Mouse (Mus musculus) ES-Bruce4 (cell line): ENCODE data around the gene Ccdc110. TPM values are rescaled to one million over a fixed set of nuclear protein-coding genes. Genes with fewer than 3 reads are reported as not detected.
A peak's percentile ranks its signal among the peaks of the same experiment; 100 is the strongest.

Source experiments
- H3K27ac ChIP-seq: 2 replicates; pipeline ENCODE4 v1.5.1; 2012; ENCODE audit warnings: low read length, inconsistent platforms; ENCODE audit not compliant: insufficient read depth
- H3K27me3 ChIP-seq: 2 replicates; pipeline ENCODE4 v1.6.1; 2012; ENCODE audit warnings: mild to moderate bottlenecking, low read length, inconsistent platforms; ENCODE audit not compliant: control insufficient read depth, poor library complexity, insufficient read depth, severe bottlenecking
- H3K36me3 ChIP-seq: 2 replicates; pipeline ENCODE4 v1.6.1; 2012; ENCODE audit warnings: inconsistent platforms, mild to moderate bottlenecking, low read length, moderate library complexity; ENCODE audit not compliant: control insufficient read depth, poor library complexity, insufficient read depth, severe bottlenecking
- H3K4me1 ChIP-seq: one replicate; pipeline ENCODE4 v1.8.1; 2011; ENCODE audit warnings: low read length; ENCODE audit not compliant: control insufficient read depth, insufficient read depth
- H3K4me3 ChIP-seq: 2 replicates; pipeline ENCODE4 v1.5.1; 2011; ENCODE audit warnings: low read depth, mild to moderate bottlenecking, low read length
- H3K9ac ChIP-seq: 2 replicates; pipeline ENCODE4 v1.6.1; 2012; ENCODE audit warnings: low read depth, mild to moderate bottlenecking, inconsistent platforms; ENCODE audit not compliant: poor library complexity, severe bottlenecking
- H3K9me3 ChIP-seq: replicated peaks from 2 replicates; pipeline ENCODE4 v1.6.1; 2012; ENCODE audit warnings: mild to moderate bottlenecking, low read length, inconsistent platforms; ENCODE audit not compliant: control insufficient read depth, poor library complexity, insufficient read depth, severe bottlenecking
- CTCF ChIP-seq: IDR thresholded peaks from one replicate; pipeline ENCODE4 v1.8.1; 2011; ENCODE audit warnings: low read depth, low read length
- EP300 ChIP-seq: IDR thresholded peaks from 2 replicates; pipeline ENCODE4 v1.6.1; 2011; ENCODE audit warnings: low read depth, low read length; ENCODE audit not compliant: insufficient read depth
- POLR2A ChIP-seq: IDR thresholded peaks from one replicate; pipeline ENCODE4 v1.8.1; 2011; ENCODE audit warnings: low read length; ENCODE audit not compliant: insufficient read depth
- polyA plus RNA-seq: library from polyadenylated mRNA; stranded (reverse); fragments of >200 nt; gene quantifications from 2 replicates; pipeline ENCODE4 v1.2.4, GENCODE M21; 2011; ENCODE audit warnings: low read depth; ENCODE audit not compliant: missing spikeins, insufficient read depth, insufficient read length

Gene Ccdc110
- polyA plus RNA-seq, 1 experiment: not detected

DNA sequence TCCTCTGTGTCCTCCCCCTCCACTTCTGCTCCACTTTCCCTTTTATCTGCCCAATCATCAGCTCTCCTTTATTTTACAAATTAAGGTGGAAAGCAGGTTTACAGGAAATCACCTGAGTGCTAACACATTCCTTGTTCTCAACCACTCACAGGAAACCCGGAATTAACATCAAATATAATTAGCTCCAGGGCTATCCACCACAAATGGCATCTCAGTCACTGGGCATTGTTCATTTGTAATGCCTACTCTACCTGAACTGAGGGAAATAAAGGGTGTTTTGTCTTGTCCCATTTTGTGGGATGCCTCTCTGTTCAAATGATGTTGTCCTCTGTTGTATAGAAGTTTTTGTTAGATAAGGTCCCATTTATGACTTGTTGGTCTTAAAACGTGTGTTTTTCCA lies 16.2 kb downstream of the Ccdc110 start:
- H3K4me3 ChIP-seq: no peak overlapping the region
- H3K9ac ChIP-seq: no peak overlapping the region
- H3K4me1 ChIP-seq: no peaks in the 10 kb centered on the region
- TF ChIP-seq EP300 (no peak), CTCF (no peak), POLR2A (no peak)
- H3K36me3 ChIP-seq: no peaks in the 10 kb centered on the region
- H3K27ac ChIP-seq: no peak overlapping the region
- H3K27me3 ChIP-seq: no peaks in the 10 kb centered on the region
- H3K9me3 ChIP-seq: no peaks in the 10 kb centered on the region; the same call in 1 of the 2 replicates

- Histone ChIP-seq H3K4me1 (no peaks in the 10 kb centered on the region), H3K27me3 (no peaks in the 10 kb centered on the region), H3K27ac (no peak overlapping the region), H3K4me3 (no peak overlapping the region), H3K36me3 (no peaks in the 10 kb centered on the region), H3K9ac (no peak overlapping the region), H3K9me3 (peaks cover 30% of the 10 kb centered on the region)
- TF ChIP-seq POLR2A (no peak), CTCF (peak; percentile 54)
Measured at GRCm38 (mm10) chr8:45970894-45971293, 36.5 kb downstream of the Ccdc110 start.

GRCm38 (mm10) chr8:45973988-45974505 lies 39.6 kb downstream of the Ccdc110 start:
- Histone ChIP-seq H3K27ac (no peak overlapping the region), H3K4me3 (no peak overlapping the region), H3K9ac (0 out of 2 replicates have a peak overlapping the region, but pooled peaks have one; percentile 50)

DNA sequence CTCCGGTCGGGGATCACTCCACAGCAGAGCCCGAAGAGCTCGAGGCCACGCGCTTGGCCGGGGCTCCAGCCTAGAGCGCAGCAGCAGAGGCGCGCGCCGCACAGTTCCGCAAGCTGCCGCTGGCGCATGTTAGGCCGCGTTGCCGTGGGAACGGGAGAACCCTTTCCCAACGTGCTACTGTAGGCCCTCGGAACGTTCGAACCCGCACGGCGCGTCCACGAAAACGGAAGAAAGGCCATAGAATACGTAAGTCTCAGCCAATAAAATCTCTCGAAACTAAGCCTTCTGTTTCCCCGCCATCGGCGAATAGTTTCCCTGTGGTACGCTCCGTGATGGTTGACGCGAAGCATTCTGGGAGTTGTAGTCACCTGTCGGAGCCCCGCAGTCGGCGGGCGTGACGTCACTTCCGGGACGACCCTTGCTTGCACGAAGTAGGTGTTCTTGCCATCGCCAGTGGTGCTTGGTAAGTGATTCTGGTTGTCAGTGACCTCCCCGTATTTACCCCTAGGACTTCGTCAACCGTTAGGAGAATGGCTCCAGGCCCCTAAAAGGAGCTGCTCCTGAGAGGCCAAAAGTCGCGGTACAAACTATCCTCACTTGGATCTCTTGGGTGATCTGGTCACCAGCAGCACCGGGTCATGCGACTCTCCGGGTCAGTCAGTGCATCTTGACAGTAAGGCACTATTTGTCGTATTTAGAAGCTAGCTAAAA lies 40.9 kb downstream of the Ccdc110 start, which contains the start of the genes 1700029J07Rik and Ufsp2:
Gene 1700029J07Rik (minus strand): TSS at position 127 of the 711 bp plus-strand sequence.
Gene Ufsp2 (plus strand): TSS at position 403 of the 711 bp plus-strand sequence.
- TF ChIP-seq POLR2A (peak; percentile 33), EP300 (no peak), CTCF (no peak)

More at GRCm38 (mm10) chr8:45973988-45974505, 39.6 kb downstream of the Ccdc110 start:
- H3K9me3 ChIP-seq: peaks cover 30% of the 10 kb centered on the region
- TF ChIP-seq EP300: no peak
- TF ChIP-seq CTCF: no peak
- TF ChIP-seq POLR2A: no peak
- H3K27me3 ChIP-seq: no peaks in the 10 kb centered on the region
- no peaks in the 10 kb centered on the region for H3K4me1 ChIP-seq
- peaks cover 3% of the 10 kb centered on the region; the same call in 1 of the 2 replicates for H3K36me3 ChIP-seq

GRCm38 (mm10) chr8:45975837-45976468 lies 41.5 kb downstream of the Ccdc110 start:
- no peak for TF ChIP-seq POLR2A
- no peak for TF ChIP-seq EP300
- TF ChIP-seq CTCF: no peak
- no peaks in the 10 kb centered on the region for H3K4me1 ChIP-seq
- H3K9ac ChIP-seq: peak overlapping the region; percentile 10
- H3K4me3 ChIP-seq: peak overlapping the region; percentile 86
- peaks cover 30% of the 10 kb centered on the region for H3K9me3 ChIP-seq
- H3K27me3 ChIP-seq: no peaks in the 10 kb centered on the region
- H3K36me3 ChIP-seq: peaks cover 6% of the 10 kb centered on the region
- H3K27ac ChIP-seq: no peak overlapping the region

More for the DNA sequence above, 40.9 kb downstream of the Ccdc110 start, which contains the start of the genes 1700029J07Rik and Ufsp2:
- Histone ChIP-seq H3K4me3 (peak within 1 kb of the TSS; percentile 86), H3K27me3 (no peaks in the 10 kb centered on the region), H3K4me1 (no peaks in the 10 kb centered on the region), H3K9me3 (peaks cover 30% of the 10 kb centered on the region), H3K9ac (peak within 1 kb of the TSS; percentile 50), H3K36me3 (peaks cover 3% of the 10 kb centered on the region), H3K27ac (no peak within 1 kb of the TSS)

- H3K36me3 ChIP-seq: peaks cover 21% of the 10 kb centered on the region
Measured at GRCm38 (mm10) chr8:45986665-45987064, 52.2 kb downstream of the Ccdc110 start.

More at GRCm38 (mm10) chr8:45986665-45987064, 52.2 kb downstream of the Ccdc110 start:
- Histone ChIP-seq H3K27ac (no peak overlapping the region), H3K4me3 (no peak overlapping the region), H3K9ac (no peak overlapping the region), H3K27me3 (no peaks in the 10 kb centered on the region), H3K9me3 (no peaks in the 10 kb centered on the region), H3K4me1 (no peaks in the 10 kb centered on the region)
- TF ChIP-seq CTCF (no peak), POLR2A (no peak), EP300 (no peak)
